Mouse (Mus musculus): ENCODE measurements around the gene Eri3. TPM values are rescaled to one million over a fixed set of nuclear protein-coding genes. Genes with fewer than 3 reads are reported as not detected.

Gene Eri3
- polyA plus RNA-seq, 1 experiment from 2014 or later, result 111 TPM

GRCm38 (mm10) chr4:117681931-117682461 is 131.8 kb downstream of the Eri3 start, which contains the start of gene Dmap1:
Gene Dmap1, minus strand, starts transcription at chr4:117682273.
- Histone ChIP-seq H3K9me3 (replicated peaks) (no peaks in the 10 kb centered on the region), H3K4me1 (peaks cover 21% of the 10 kb centered on the region), H3K27ac (replicated peaks) (peak within 1 kb of the TSS; percentile 91), H3K27me3 (ENCODE audit: low read depth, poor library complexity, severe bottlenecking) (no peaks in the 10 kb centered on the region), H3K36me3 (peaks cover 40% of the 10 kb centered on the region), H3K4me3 (peak within 1 kb of the TSS; percentile 98)
- DNase-seq (ENCODE audit: low spot score), result peak; percentile 90
- under 1% methylated on average over 33 of the region's 33 CpGs for WGBS

- Histone ChIP-seq H3K9me3 (replicated peaks) (no peaks in the 10 kb centered on the region), H3K4me1 (peaks cover 21% of the 10 kb centered on the region), H3K27me3 (ENCODE audit: low read depth, poor library complexity, severe bottlenecking) (no peaks in the 10 kb centered on the region), H3K36me3 (peaks cover 35% of the 10 kb centered on the region), H3K4me3 (peak overlapping the region; percentile 98), H3K27ac (replicated peaks) (peak overlapping the region; percentile 91)
- no peak for DNase-seq (ENCODE audit: low spot score)
These were observed 132.3 kb downstream of the Eri3 start for GRCm38 (mm10) chr4:117682463-117682862.

- no peak overlapping the region for H3K27ac ChIP-seq (replicated peaks)
- WGBS, result 83% methylated on average over 6 of the region's 6 CpGs
- no peaks in the 10 kb centered on the region for H3K9me3 ChIP-seq (replicated peaks)
- H3K36me3 ChIP-seq, result peaks cover 28% of the 10 kb centered on the region
- no peaks in the 10 kb centered on the region for H3K27me3 ChIP-seq (ENCODE audit: low read depth, poor library complexity, severe bottlenecking)
- peaks cover 21% of the 10 kb centered on the region for H3K4me1 ChIP-seq
- H3K4me3 ChIP-seq, result no peak overlapping the region
- no peak for DNase-seq (ENCODE audit: low spot score)
These were observed 133.0 kb downstream of the Eri3 start for GRCm38 (mm10) chr4:117683048-117683768.

GRCm38 (mm10) chr4:117686354-117686753 is 136.2 kb downstream of the Eri3 start:
- 87% methylated on average over 4 of the region's 4 CpGs for WGBS
- Histone ChIP-seq H3K4me3 (no peak overlapping the region), H3K36me3 (no peaks in the 10 kb centered on the region), H3K27me3 (ENCODE audit: low read depth, poor library complexity, severe bottlenecking) (no peaks in the 10 kb centered on the region), H3K9me3 (replicated peaks) (no peaks in the 10 kb centered on the region), H3K4me1 (peaks cover 13% of the 10 kb centered on the region), H3K27ac (replicated peaks) (no peak overlapping the region)
- no peak for DNase-seq (ENCODE audit: low spot score)

- H3K4me3 ChIP-seq, result no peak overlapping the region
- no peaks in the 10 kb centered on the region for H3K27me3 ChIP-seq (ENCODE audit: low read depth, poor library complexity, severe bottlenecking)
- no peaks in the 10 kb centered on the region for H3K36me3 ChIP-seq
- no peaks in the 10 kb centered on the region for H3K9me3 ChIP-seq (replicated peaks)
- no peaks in the 10 kb centered on the region for H3K4me1 ChIP-seq
- WGBS, result 5% methylated on average over 7 of the region's 7 CpGs
- DNase-seq (ENCODE audit: low spot score), result peak; percentile 46
- no peak overlapping the region for H3K27ac ChIP-seq (replicated peaks)
These were observed 155.2 kb downstream of the Eri3 start for GRCm38 (mm10) chr4:117705361-117705760.

GRCm38 (mm10) chr4:117708780-117709550 is 158.8 kb downstream of the Eri3 start:
- H3K9me3 ChIP-seq (replicated peaks), result no peaks in the 10 kb centered on the region
- H3K36me3 ChIP-seq, result no peaks in the 10 kb centered on the region
- no peaks in the 10 kb centered on the region for H3K27me3 ChIP-seq (ENCODE audit: low read depth, poor library complexity, severe bottlenecking)
- DNase-seq (ENCODE audit: low spot score), result no peak
- H3K4me1 ChIP-seq, result no peaks in the 10 kb centered on the region
- WGBS, result 75% methylated on average over 3 of the region's 3 CpGs
- no peak overlapping the region for H3K27ac ChIP-seq (replicated peaks)
- no peak overlapping the region for H3K4me3 ChIP-seq

GRCm38 (mm10) chr4:117712314-117712713 is 162.1 kb downstream of the Eri3 start:
- WGBS, result 82% methylated on average over 3 of the region's 3 CpGs
- no peak for DNase-seq (ENCODE audit: low spot score)
- H3K9me3 ChIP-seq (replicated peaks), result no peaks in the 10 kb centered on the region
- H3K4me1 ChIP-seq, result no peaks in the 10 kb centered on the region
- H3K36me3 ChIP-seq, result no peaks in the 10 kb centered on the region
- H3K27ac ChIP-seq (replicated peaks), result no peak overlapping the region
- H3K27me3 ChIP-seq (ENCODE audit: low read depth, poor library complexity, severe bottlenecking), result no peaks in the 10 kb centered on the region
- H3K4me3 ChIP-seq, result no peak overlapping the region

GRCm38 (mm10) chr4:117713303-117714098 is 163.3 kb downstream of the Eri3 start:
- Histone ChIP-seq H3K36me3 (no peaks in the 10 kb centered on the region), H3K27me3 (ENCODE audit: low read depth, poor library complexity, severe bottlenecking) (no peaks in the 10 kb centered on the region)
- WGBS, result 82% methylated on average over 6 of the region's 6 CpGs

More at GRCm38 (mm10) chr4:117713303-117714098, 163.3 kb downstream of the Eri3 start:
- Histone ChIP-seq H3K4me1 (no peaks in the 10 kb centered on the region), H3K27ac (replicated peaks) (no peak overlapping the region), H3K4me3 (no peak overlapping the region), H3K9me3 (replicated peaks) (no peaks in the 10 kb centered on the region)
- DNase-seq (ENCODE audit: low spot score), result no peak

Small RNA genes lying within 50 kb of the gene (microRNA-seq; reads per million reads assigned to microRNA genes)
- gene Gm25559, result not detected

Other genes starting within 250 kb of the Eri3 start
- gene Rnf220, start 53.3 kb upstream of the Eri3 start, polyA plus RNA-seq (2016; fragmentation: Nextera tagmentation; extraction: Ambion mirVana), result 102 and 111 TPM in 2 replicates
- gene Dmap1, start 131.9 kb downstream of the Eri3 start, polyA plus RNA-seq (2016; fragmentation: Nextera tagmentation; extraction: Ambion mirVana), result 74.3 and 80.7 TPM in 2 replicates
- not detected in 2 replicates for gene Gm12845, start 174.0 kb downstream of the Eri3 start, polyA plus RNA-seq (2016; fragmentation: Nextera tagmentation; extraction: Ambion mirVana)
- gene Klf17, start 215.3 kb downstream of the Eri3 start, polyA plus RNA-seq (2016; fragmentation: Nextera tagmentation; extraction: Ambion mirVana), result not detected in 2 replicates